Mouse (Mus musculus): Measurements from ENCODE around the gene Lgi4.

DNA sequence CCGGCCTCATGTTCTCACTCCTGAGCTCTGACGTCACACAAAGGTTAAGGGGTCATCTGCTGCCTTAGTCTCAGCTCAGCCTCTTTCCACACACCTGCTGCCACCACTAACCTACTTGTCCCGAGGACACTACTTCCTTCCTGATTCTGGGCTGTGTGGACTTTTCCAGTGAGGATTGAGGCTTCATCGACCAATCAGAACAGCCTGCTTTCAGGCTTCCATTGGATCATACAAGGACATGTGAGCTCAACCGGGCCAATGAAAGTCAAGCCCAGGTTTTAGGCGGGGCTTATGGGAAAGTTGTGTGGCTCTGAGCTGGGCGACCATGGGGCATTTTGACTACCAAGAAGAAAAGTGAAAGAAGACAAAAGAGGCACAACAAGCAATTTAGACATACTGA lies 22.2 kb upstream of the Lgi4 start:
- TF ChIP-seq CTCF (IDR thresholded peaks at IDR 0.05; ENCODE audit: low read depth, low read length) (no peak), POLR2AphosphoS5 (IDR thresholded peaks at IDR 0.05; ENCODE audit: insufficient replicate concordance, low read depth, low read length) (no peak), TAL1 (conservative IDR thresholded peaks at IDR 0.05; ENCODE audit: low read depth, low read length) (no peak), GATA1 (IDR thresholded peaks at IDR 0.05; ENCODE audit: borderline replicate concordance, low read length) (no peak), GATA2 (IDR thresholded peaks at IDR 0.05; ENCODE audit: borderline replicate concordance, low read depth, low read length) (no peak)
